Mouse (Mus musculus) brain, embryonic 14.5 days (tissue): ENCODE measurements around the gene Rims3.

Experiments used
- CTCF ChIP-seq: fragments of 200-500 bp; IDR thresholded peaks from 2 replicates; pipeline ENCODE4 v1.5.1; 2012; ENCODE audit warnings: inconsistent platforms, mild to moderate bottlenecking, moderate library complexity, borderline replicate concordance; ENCODE audit not compliant: insufficient read depth, insufficient read length; ENCODE audit errors: extremely low read depth
- POLR2A ChIP-seq: fragments of 200-500 bp; IDR thresholded peaks from 2 replicates; pipeline ENCODE4 v1.6.1; 2012; ENCODE audit warnings: mild to moderate bottlenecking, inconsistent platforms, borderline replicate concordance; ENCODE audit not compliant: poor library complexity, insufficient read depth, insufficient read length, severe bottlenecking; ENCODE audit errors: extremely low read depth

DNA sequence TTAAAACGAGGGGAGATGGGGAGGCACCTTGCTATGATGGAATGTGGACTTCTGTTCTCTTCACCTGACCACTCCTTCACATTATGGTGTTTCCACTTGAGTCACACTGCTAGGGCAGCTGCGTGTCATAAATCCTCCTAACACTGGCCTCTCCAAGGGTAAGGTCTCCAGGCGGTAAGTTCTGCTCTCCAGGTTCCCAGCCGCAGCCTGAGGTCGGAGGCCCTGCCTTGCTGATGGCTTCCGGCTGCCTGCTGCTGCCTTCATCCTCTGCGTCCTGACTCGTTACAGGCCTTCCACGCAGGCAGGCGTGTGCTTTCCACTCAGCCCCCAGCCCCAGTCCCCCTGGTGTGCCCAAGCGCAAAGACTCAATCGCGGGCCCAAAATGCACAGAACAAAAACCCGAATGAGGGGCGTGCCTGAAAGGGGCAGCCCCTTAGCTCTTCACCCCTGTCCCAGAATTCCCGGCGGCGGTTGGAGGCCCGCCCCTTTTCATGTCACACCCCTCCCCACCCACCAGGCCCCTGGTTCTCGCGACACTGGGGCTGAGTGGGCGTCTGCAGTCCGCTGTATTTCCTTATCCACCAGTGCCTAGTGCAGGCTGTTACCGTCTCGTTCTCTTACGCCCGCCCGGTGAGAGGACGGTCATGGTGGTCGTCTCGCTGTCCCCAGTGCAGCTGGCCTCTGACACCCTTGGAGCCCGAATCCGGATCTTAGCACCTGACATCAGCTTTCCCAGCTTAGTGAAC lies 70.1 kb downstream of the Rims3 start, which contains the start of gene Exo5:
- TF ChIP-seq CTCF (no peak), POLR2A (peak; percentile 75; the same call in 1 of the 2 replicates)
